Mouse (Mus musculus) spleen, adult 2 months (tissue): ENCODE measurements around the gene B3galt2. TPM values are rescaled to one million over a fixed set of nuclear protein-coding genes. Genes with fewer than 3 reads are reported as not detected.
A peak's percentile ranks its signal among the peaks of the same experiment; 100 is the strongest.

Experiments
- DNase-seq, 2 experiments: peaks; one replicate each; pipeline versions ENCODE4 v3.0.0 to v3.0.0-alpha.2; 2012 to 2021; ENCODE audit warnings: low spot score in 2 of 2, low read depth in 1 of 2
- H3K27ac ChIP-seq: fragments of 200-500 bp; 2 replicates; pipeline ENCODE4 v1.5.1; 2012; ENCODE audit warnings: low read length, inconsistent platforms; ENCODE audit not compliant: insufficient read depth
- H3K27me3 ChIP-seq: fragments of 200-500 bp; 2 replicates; pipeline ENCODE4 v1.6.1; 2012; ENCODE audit warnings: mild to moderate bottlenecking, moderate library complexity, low read length, inconsistent platforms; ENCODE audit not compliant: control insufficient read depth, insufficient read depth
- H3K36me3 ChIP-seq: fragments of 200-500 bp; 2 replicates; pipeline ENCODE4 v1.6.1; 2012; ENCODE audit warnings: mild to moderate bottlenecking, low read length, inconsistent platforms; ENCODE audit not compliant: control insufficient read depth, insufficient read depth
- H3K4me1 ChIP-seq: fragments of 200-500 bp; 2 replicates; pipeline ENCODE4 v1.6.1; 2011; ENCODE audit warnings: inconsistent platforms; ENCODE audit not compliant: control insufficient read depth, insufficient read depth, insufficient read length
- H3K4me3 ChIP-seq: fragments of 200-500 bp; 2 replicates; pipeline ENCODE4 v1.5.1; 2011; ENCODE audit warnings: mild to moderate bottlenecking, inconsistent platforms; ENCODE audit not compliant: insufficient read depth, insufficient read length; ENCODE audit errors: extremely low read depth
- CTCF ChIP-seq: fragments of 200-500 bp; IDR thresholded peaks from 2 replicates; pipeline ENCODE4 v1.5.1; 2011; ENCODE audit warnings: mild to moderate bottlenecking, inconsistent platforms; ENCODE audit not compliant: insufficient read depth, insufficient read length, insufficient replicate concordance; ENCODE audit errors: extremely low read depth
- POLR2A ChIP-seq: fragments of 200-500 bp; IDR thresholded peaks from 2 replicates; pipeline ENCODE4 v1.6.1; 2011; ENCODE audit warnings: low read depth, low read length, inconsistent platforms
- WGBS: fragments of 180-500 bp; shearing (Covaris S2); methylation state at CpG from one replicate; pipeline ENCODE4 v1.1.7; 2018; 5-methylcytosine and 5-hydroxymethylcytosine counted together
- polyA plus RNA-seq: library from polyadenylated mRNA; depleted of rRNA; stranded (reverse); fragments of >200 nt; gene quantifications from 2 replicates; pipeline ENCODE4 v1.2.3, GENCODE M21; 2012; rRNA removed

Gene B3galt2
- polyA plus RNA-seq, 1 experiment = 0.02 TPM

DNA sequence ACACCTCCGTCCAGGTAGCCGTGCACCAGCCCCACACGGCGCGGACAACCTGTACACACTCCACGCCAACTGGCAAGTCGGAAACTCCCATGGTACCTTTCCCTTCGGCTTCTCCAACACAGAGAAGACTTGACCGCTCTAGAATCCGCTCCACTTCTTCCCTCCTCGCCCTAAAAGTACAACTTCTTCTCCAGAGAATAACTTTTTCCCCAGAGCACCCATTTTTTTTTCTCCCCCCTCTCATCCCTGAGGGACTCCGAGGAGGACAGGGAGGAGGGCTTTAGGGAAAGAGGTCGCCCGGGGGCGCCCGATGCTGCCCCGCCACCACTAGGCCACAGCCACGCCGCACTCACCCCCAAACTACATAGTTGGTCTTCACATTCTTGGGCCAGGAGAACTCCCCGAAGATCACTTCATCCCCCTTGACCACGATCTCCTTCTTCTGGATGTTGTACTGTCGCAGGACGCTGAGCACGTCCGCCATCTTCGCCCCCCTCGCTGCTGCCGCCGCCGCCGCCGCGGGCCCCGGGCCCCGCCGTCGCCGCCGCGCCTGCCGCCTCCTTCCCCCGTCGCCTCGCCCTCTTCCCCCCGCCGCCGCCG lies 61.8 kb downstream of the B3galt2 start:
- 1% methylated on average over 44 of the region's 48 CpGs for WGBS
- peak; percentile 18 to 28 for DNase-seq
- H3K4me3 ChIP-seq = peak overlapping the region; percentile 93

DNA sequence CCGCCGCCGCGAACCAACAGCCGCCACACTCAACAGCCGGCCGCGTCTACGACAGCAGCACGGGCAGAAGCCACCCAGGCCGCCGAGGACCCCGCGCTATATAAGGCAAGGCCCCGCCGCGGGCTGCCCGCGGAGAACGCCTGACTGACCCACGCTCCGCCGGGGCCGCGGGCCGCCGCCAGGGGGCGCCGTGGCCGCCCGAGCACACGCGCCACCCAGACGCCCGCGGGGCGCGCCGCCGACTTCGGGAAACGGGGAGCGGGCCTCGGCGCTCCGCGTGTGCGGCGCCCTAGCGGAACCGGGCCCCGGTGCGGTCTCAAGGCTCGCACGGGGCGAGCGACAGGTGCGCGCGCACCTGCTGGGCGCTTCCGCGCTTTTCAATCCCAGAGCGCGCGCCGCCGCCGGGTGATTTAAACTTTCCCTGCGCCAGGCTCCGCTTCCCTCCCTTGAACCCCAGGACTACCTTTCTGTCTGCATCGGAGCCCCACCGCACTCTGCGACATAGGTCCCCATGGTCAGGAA lies 62.3 kb downstream of the B3galt2 start, which contains the start of gene Cdc73:
Cdc73 (minus strand) TSS at position 153 of the 522 bp plus-strand sequence.
- TF ChIP-seq POLR2A = no peak; the same call in 1 of the 2 replicates
- TF ChIP-seq CTCF = peak; percentile 74
- H3K4me1 ChIP-seq = no peaks in the 10 kb centered on the region
- DNase-seq = peak; percentile 77 to 88
- peaks cover 3% of the 10 kb centered on the region; the same call in 1 of the 2 replicates for H3K27me3 ChIP-seq
- peak within 1 kb of the TSS; percentile 93 for H3K4me3 ChIP-seq
- under 1% methylated on average over 74 of the region's 74 CpGs for WGBS
- peaks cover under 1% of the 10 kb centered on the region; the same call in 1 of the 2 replicates for H3K36me3 ChIP-seq
- peak within 1 kb of the TSS; percentile 80 for H3K27ac ChIP-seq

More for the DNA sequence above, 61.8 kb downstream of the B3galt2 start:
- peaks cover 1% of the 10 kb centered on the region; the same call in 1 of the 2 replicates for H3K36me3 ChIP-seq
- no peaks in the 10 kb centered on the region for H3K4me1 ChIP-seq
- TF ChIP-seq CTCF = no peak
- TF ChIP-seq POLR2A = no peak
- peaks cover 3% of the 10 kb centered on the region; the same call in 1 of the 2 replicates for H3K27me3 ChIP-seq
- H3K27ac ChIP-seq = peak overlapping the region; percentile 80

Other genes starting within 250 kb of the B3galt2 start
- 0.65 and 0.95 TPM in 2 replicates for gene Cdc73, start 62.2 kb downstream of the B3galt2 start, polyA plus RNA-seq
- gene Glrx2, start 75.7 kb downstream of the B3galt2 start, polyA plus RNA-seq = 9.5 and 11.1 TPM in 2 replicates
- gene Trove2, start 136.4 kb downstream of the B3galt2 start, polyA plus RNA-seq = 0.46 and 0.49 TPM in 2 replicates
- 2.7 and 4.9 TPM in 2 replicates for gene Uchl5, start 136.6 kb downstream of the B3galt2 start, polyA plus RNA-seq